Mouse (Mus musculus): Measurements from ENCODE around the gene Nmral1. TPM values are rescaled to one million over a fixed set of nuclear protein-coding genes. Genes with fewer than 3 reads are reported as not detected.
A peak's percentile ranks its signal among the peaks of the same experiment; 100 is the strongest.

Nmral1 gene
- 35.2 and 43.5 TPM in 2 replicates for total RNA-seq (2012; rRNA removed)

DNA sequence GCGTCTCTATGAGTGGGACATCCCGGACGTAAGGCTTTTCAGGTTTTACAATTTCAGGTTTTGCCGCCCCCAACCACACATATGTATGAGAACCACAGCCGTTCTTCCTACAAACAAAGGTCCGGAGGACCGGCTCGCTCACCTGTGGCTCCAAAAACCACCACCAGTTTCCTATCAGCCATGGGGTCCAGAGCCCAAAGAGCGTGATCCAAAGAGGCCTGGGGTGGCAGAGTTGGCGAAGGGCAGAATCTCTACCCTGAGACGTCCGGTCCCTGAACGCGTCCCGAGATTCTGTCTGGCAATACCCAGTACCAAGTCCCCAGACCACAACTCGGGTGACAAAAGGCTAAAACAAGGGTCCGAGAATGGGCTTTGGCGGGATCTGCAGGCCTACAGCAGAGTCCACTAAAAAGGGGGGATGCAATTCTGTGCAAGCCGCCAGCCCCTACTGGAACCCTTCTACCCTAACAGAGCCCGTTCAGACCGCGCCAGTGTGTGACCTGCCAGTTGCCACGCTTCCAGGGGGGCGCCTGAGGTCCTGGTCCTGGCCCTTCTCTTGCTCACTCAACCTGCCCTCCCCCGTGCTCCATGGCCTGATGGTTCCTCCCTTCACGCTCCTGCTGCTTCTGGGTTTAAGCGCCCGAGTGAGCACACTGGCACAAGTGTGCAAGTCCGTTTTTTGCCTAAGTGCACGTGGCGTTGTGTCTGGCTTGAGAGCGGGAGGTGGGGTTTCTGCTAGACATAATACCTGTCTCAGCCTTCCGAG, at the start of gene Nmral1:
Nmral1 (minus strand) TSS at position 604 of the 766 bp plus-strand sequence.
- in situ Hi-C loops (cut with MboI; ENCODE audit: low sequenced_read_pairs in 2 of 2, unreplicated experiment in 2 of 2): no loop called here

DNA sequence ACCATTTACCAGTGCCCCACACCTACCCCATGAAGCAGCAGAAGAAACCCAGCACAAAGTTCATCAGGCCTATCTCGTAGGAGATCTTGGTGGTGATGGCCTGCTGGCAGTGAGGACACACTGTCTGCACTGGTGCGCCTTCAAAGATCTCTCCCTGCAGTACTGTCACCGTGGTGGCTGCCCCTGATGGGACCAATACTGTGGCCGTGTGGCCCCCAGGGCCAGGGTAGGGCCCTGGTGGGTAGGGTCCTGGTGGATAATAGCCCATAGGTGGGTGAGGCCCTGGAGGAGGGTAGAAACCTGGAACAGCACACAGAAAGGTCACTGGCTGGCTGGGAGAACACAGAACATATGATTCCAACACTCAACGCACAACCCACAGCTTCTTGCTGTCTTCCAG, 49.6 kb upstream of the Nmral1 start:
- no peak overlapping the region for H3K9ac ChIP-seq (ENCODE audit: insufficient read depth, low read depth, low read length, poor library complexity, severe bottlenecking)
- in situ Hi-C loops (cut with MboI; ENCODE audit: low sequenced_read_pairs in 2 of 2, unreplicated experiment in 2 of 2): no loop called here
- H3K9me3 ChIP-seq (ENCODE audit: control insufficient read depth, insufficient read depth, low read depth, low read length): no peaks in the 10 kb centered on the region
- no peak overlapping the region for H3K27ac ChIP-seq (ENCODE audit: insufficient read depth, low read depth, low read length, poor library complexity, severe bottlenecking)
- no peak for DNase-seq (ENCODE audit: low read depth, low spot score)
- no peak overlapping the region for H3K4me3 ChIP-seq (ENCODE audit: insufficient read depth in 1 of 2, low read depth in 1 of 2, low read length in 2 of 2, poor library complexity in 1 of 2, severe bottlenecking in 1 of 2)
- no peaks in the 10 kb centered on the region for H3K4me1 ChIP-seq (ENCODE audit: control insufficient read depth in 2 of 2, insufficient read depth in 2 of 2, low read length in 2 of 2, poor library complexity in 1 of 2)
- peaks cover 42% of the 10 kb centered on the region for H3K36me3 ChIP-seq (ENCODE audit: control insufficient read depth, insufficient read depth, low read length, poor library complexity, severe bottlenecking)
- no peak for TF ChIP-seq ZNF384 (IDR thresholded peaks at IDR 0.05; ENCODE audit: low read depth, low read length)
- TF ChIP-seq HCFC1 (IDR thresholded peaks at IDR 0.05; ENCODE audit: borderline replicate concordance, insufficient read depth, low read length): no peak
- no peak for TF ChIP-seq CHD2 (IDR thresholded peaks at IDR 0.05; ENCODE audit: low read depth, low read length)
- TF ChIP-seq MAFK (IDR thresholded peaks at IDR 0.05; ENCODE audit: insufficient read depth, low read depth, low read length): no peak
- TF ChIP-seq ZC3H11A (IDR thresholded peaks at IDR 0.05; ENCODE audit: borderline replicate concordance, low read depth, low read length): no peak

More for the DNA sequence above, at the start of gene Nmral1:
- TF ChIP-seq ZC3H11A (IDR thresholded peaks at IDR 0.05; ENCODE audit: borderline replicate concordance, low read depth, low read length): no peak
- TF ChIP-seq CHD2 (IDR thresholded peaks at IDR 0.05; ENCODE audit: low read depth, low read length): no peak
- Histone ChIP-seq H3K4me3 (ENCODE audit: insufficient read depth in 1 of 2, low read depth in 1 of 2, low read length in 2 of 2, poor library complexity in 1 of 2, severe bottlenecking in 1 of 2) (peak within 1 kb of the TSS; percentile 75 to 80), H3K4me1 (ENCODE audit: control insufficient read depth in 2 of 2, insufficient read depth in 2 of 2, low read length in 2 of 2, poor library complexity in 1 of 2) (no peaks in the 10 kb centered on the region), H3K9me3 (ENCODE audit: control insufficient read depth, insufficient read depth, low read depth, low read length) (no peaks in the 10 kb centered on the region), H3K27ac (ENCODE audit: insufficient read depth, low read depth, low read length, poor library complexity, severe bottlenecking) (peak within 1 kb of the TSS; percentile 57; the same call in 1 of the 2 replicates), H3K9ac (ENCODE audit: insufficient read depth, low read depth, low read length, poor library complexity, severe bottlenecking) (peak within 1 kb of the TSS; percentile 91), H3K36me3 (ENCODE audit: control insufficient read depth, insufficient read depth, low read length, poor library complexity, severe bottlenecking) (peaks cover 20% of the 10 kb centered on the region)
- peak; percentile 65 for DNase-seq (ENCODE audit: low read depth, low spot score)

DNA sequence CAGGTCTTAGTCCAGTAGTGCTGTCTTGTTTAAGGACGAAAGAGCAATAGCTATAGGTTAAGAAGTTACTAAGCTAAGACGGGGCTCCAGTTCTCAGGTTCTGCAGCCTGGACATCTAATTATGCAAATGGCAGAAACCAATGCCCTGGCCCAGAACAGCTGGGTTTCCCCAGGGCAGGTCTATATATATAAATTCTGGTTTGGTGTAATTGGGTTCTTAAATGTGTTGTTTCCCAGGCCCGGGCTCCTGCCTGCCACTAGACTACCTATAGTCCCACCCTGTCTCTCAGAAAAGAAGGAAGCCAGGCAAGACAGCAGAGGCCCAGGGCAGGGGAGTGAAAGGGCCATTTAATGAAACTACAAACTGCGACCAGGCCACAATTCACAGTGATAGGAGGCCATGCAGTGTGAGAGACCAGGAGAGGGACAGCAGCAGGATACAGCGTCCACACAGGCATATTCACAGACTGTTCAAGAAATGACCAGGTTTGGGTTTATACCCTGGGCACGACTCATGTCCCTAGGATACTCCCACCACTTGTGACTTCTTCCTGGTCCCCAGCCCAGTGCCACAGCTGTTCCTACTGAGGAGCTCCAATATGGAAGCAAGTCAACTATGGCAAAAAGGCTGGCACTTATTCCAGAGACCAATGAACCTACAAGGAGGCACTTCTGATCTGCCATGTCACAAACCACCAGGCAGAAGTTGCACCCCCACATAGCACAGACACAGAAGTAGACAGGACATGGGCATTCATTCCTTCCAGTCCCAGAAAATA, 48.0 kb upstream of the Nmral1 start:
- no peak for DNase-seq (ENCODE audit: low read depth, low spot score)
- Histone ChIP-seq H3K9ac (ENCODE audit: insufficient read depth, low read depth, low read length, poor library complexity, severe bottlenecking) (no peak overlapping the region), H3K36me3 (ENCODE audit: control insufficient read depth, insufficient read depth, low read length, poor library complexity, severe bottlenecking) (peaks cover 44% of the 10 kb centered on the region), H3K4me3 (ENCODE audit: insufficient read depth in 1 of 2, low read depth in 1 of 2, low read length in 2 of 2, poor library complexity in 1 of 2, severe bottlenecking in 1 of 2) (no peak overlapping the region), H3K27ac (ENCODE audit: insufficient read depth, low read depth, low read length, poor library complexity, severe bottlenecking) (no peak overlapping the region), H3K9me3 (ENCODE audit: control insufficient read depth, insufficient read depth, low read depth, low read length) (no peaks in the 10 kb centered on the region), H3K4me1 (ENCODE audit: control insufficient read depth in 2 of 2, insufficient read depth in 2 of 2, low read length in 2 of 2, poor library complexity in 1 of 2) (no peaks in the 10 kb centered on the region)
- TF ChIP-seq ZNF384 (IDR thresholded peaks at IDR 0.05; ENCODE audit: low read depth, low read length): no peak
- TF ChIP-seq CHD2 (IDR thresholded peaks at IDR 0.05; ENCODE audit: low read depth, low read length): no peak
- TF ChIP-seq HCFC1 (IDR thresholded peaks at IDR 0.05; ENCODE audit: borderline replicate concordance, insufficient read depth, low read length): no peak
- no peak for TF ChIP-seq ZC3H11A (IDR thresholded peaks at IDR 0.05; ENCODE audit: borderline replicate concordance, low read depth, low read length)
- TF ChIP-seq MAFK (IDR thresholded peaks at IDR 0.05; ENCODE audit: insufficient read depth, low read depth, low read length): no peak
- in situ Hi-C loops (cut with MboI; ENCODE audit: low sequenced_read_pairs in 2 of 2, unreplicated experiment in 2 of 2): no loop called here

DNA sequence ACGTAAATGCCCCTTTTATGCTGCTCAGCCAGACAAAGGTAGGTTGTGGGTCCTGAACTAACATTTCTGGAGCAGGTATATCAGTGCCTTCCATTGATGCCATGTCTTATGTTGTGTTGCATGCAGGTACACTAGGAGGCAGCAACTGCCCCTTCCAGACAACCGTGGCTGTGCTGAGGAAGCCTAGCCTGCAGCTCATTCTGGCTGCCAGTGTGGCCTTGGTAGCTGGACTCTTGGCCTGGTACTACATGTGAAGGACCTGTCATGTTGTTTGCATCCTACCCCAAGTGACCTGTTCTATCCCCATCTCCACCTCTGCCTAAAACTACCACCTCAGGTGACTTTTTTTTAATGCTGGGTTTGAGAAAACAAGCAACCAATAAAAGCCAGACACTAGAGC, 46.7 kb upstream of the Nmral1 start:
- Histone ChIP-seq H3K36me3 (ENCODE audit: control insufficient read depth, insufficient read depth, low read length, poor library complexity, severe bottlenecking) (peaks cover 44% of the 10 kb centered on the region), H3K4me3 (ENCODE audit: insufficient read depth in 1 of 2, low read depth in 1 of 2, low read length in 2 of 2, poor library complexity in 1 of 2, severe bottlenecking in 1 of 2) (no peak overlapping the region), H3K27ac (ENCODE audit: insufficient read depth, low read depth, low read length, poor library complexity, severe bottlenecking) (no peak overlapping the region; the same call in 1 of the 2 replicates), H3K4me1 (ENCODE audit: control insufficient read depth in 2 of 2, insufficient read depth in 2 of 2, low read length in 2 of 2, poor library complexity in 1 of 2) (no peaks in the 10 kb centered on the region), H3K9me3 (ENCODE audit: control insufficient read depth, insufficient read depth, low read depth, low read length) (no peaks in the 10 kb centered on the region), H3K9ac (ENCODE audit: insufficient read depth, low read depth, low read length, poor library complexity, severe bottlenecking) (no peak overlapping the region)
- TF ChIP-seq CHD2 (IDR thresholded peaks at IDR 0.05; ENCODE audit: low read depth, low read length) (no peak), HCFC1 (IDR thresholded peaks at IDR 0.05; ENCODE audit: borderline replicate concordance, insufficient read depth, low read length) (no peak), ZNF384 (IDR thresholded peaks at IDR 0.05; ENCODE audit: low read depth, low read length) (no peak), MAFK (IDR thresholded peaks at IDR 0.05; ENCODE audit: insufficient read depth, low read depth, low read length) (no peak), ZC3H11A (IDR thresholded peaks at IDR 0.05; ENCODE audit: borderline replicate concordance, low read depth, low read length) (no peak)
- in situ Hi-C loops (cut with MboI; ENCODE audit: low sequenced_read_pairs in 2 of 2, unreplicated experiment in 2 of 2): no loop called here
- DNase-seq (ENCODE audit: low read depth, low spot score): no peak

Data from ES-E14 (cell line).